Mouse (Mus musculus) embryonic facial prominence, embryonic 13.5 days (tissue): Measurements from ENCODE around the gene Dapp1. TPM values are rescaled to one million over a fixed set of nuclear protein-coding genes. Genes with fewer than 3 reads are reported as not detected.
"Not testable (repeated sequence)": the region's sequence is repeated elsewhere in the genome, so short reads cannot be mapped to it uniquely, and the experiment has no call there.

Experiments
- ATAC-seq: fragments of 200-750 bp; cut with Nextera tagmentation; 2 replicates; pipeline ENCODE4 v1.8.0; 2017; ENCODE audit warnings: low read depth; ENCODE audit not compliant: insufficient number of reproducible peaks, insufficient read depth, low FRiP score, low TSS enrichment
- H3K27ac ChIP-seq: fragments of 300-500 bp; sonication (generic); 2 replicates; pipeline ENCODE4 v1.5.1; 2015; ENCODE audit warnings: moderate library complexity, mild to moderate bottlenecking, inconsistent platforms
- H3K27me3 ChIP-seq: fragments of 300-500 bp; sonication (generic); 2 replicates; pipeline ENCODE4 v1.6.1; 2015; ENCODE audit warnings: mild to moderate bottlenecking, inconsistent platforms
- H3K36me3 ChIP-seq: fragments of 300-500 bp; sonication (generic); 2 replicates; pipeline ENCODE4 v1.6.1; 2015; ENCODE audit warnings: mild to moderate bottlenecking, inconsistent platforms
- H3K4me1 ChIP-seq: fragments of 300-500 bp; sonication (generic); 2 replicates; pipeline ENCODE4 v1.6.1; 2015; ENCODE audit warnings: inconsistent platforms
- H3K4me2 ChIP-seq: fragments of 300-500 bp; sonication (generic); 2 replicates; pipeline ENCODE4 v1.6.1; 2015; ENCODE audit warnings: moderate library complexity, mild to moderate bottlenecking, inconsistent platforms
- H3K4me3 ChIP-seq: fragments of 300-500 bp; sonication (generic); 2 replicates; pipeline ENCODE4 v1.5.1; 2015; ENCODE audit warnings: mild to moderate bottlenecking, inconsistent platforms
- H3K9ac ChIP-seq: fragments of 300-500 bp; sonication (generic); 2 replicates; pipeline ENCODE4 v1.6.1; 2015; ENCODE audit warnings: mild to moderate bottlenecking, inconsistent platforms
- H3K9me3 ChIP-seq: fragments of 300-500 bp; sonication (generic); 2 replicates; pipeline ENCODE4 v1.6.1; 2016; ENCODE audit warnings: inconsistent platforms
- WGBS: fragments of 180-500 bp; shearing (Covaris S2); methylation state at CpG from one replicate; pipeline ENCODE4 v1.1.7; 2015; ENCODE audit warnings: mixed read lengths; 5-methylcytosine and 5-hydroxymethylcytosine counted together
- polyA plus RNA-seq: library from polyadenylated mRNA; unstranded; fragments of >200 nt; fragmentation: Nextera tagmentation; extraction: Ambion mirVana; gene quantifications from 2 replicates; pipeline ENCODE4 v1.2.1, GENCODE M21; 2015

Gene Dapp1
- polyA plus RNA-seq, 1 experiment from 2014 or later: 5.9 TPM

DNA sequence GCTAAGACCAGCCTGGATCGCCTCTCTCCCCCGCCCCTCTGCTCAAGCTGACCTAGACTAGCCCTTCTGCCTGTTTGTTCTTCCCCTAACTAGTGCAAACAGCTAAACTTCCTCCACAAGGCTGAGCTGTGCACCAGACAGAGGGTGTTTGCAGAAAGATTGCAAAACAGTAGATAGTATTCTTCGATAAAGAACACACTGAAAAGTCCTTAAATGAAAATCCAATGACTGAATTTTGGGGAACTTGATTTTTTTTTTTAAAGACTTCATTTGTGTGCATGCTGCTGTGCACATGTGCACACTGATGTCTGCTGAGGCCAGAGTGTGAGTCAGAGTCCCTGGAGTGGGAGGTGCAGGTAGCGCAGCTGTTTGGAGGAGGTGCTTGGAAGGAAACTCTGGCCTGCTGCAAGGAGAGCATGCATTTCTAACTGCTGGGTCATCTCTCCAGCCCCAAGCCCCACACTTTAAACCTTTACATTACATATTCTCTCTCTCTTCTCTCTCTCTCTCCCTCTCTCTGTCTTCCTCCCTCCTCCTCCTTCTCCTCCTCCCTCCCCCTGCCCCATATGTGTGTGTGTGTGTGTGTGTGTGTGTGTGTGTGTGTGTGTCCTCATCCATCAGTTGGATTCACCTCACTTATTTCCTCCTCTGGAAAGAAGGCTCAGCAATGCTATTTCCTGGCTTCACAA is 29.0 kb downstream of the Dapp1 start:
- H3K4me2 ChIP-seq: no peak overlapping the region
- H3K4me3 ChIP-seq: no peak overlapping the region
- no peaks in the 10 kb centered on the region for H3K9me3 ChIP-seq
- peaks cover 33% of the 10 kb centered on the region for H3K4me1 ChIP-seq
- WGBS: 67% methylated on average over 4 of the region's 4 CpGs
- H3K27ac ChIP-seq: peak overlapping the region; percentile 11; the same call in 1 of the 2 replicates
- H3K36me3 ChIP-seq: no peaks in the 10 kb centered on the region
- ATAC-seq: no peak
- H3K9ac ChIP-seq: no peak overlapping the region
- no peaks in the 10 kb centered on the region for H3K27me3 ChIP-seq

DNA sequence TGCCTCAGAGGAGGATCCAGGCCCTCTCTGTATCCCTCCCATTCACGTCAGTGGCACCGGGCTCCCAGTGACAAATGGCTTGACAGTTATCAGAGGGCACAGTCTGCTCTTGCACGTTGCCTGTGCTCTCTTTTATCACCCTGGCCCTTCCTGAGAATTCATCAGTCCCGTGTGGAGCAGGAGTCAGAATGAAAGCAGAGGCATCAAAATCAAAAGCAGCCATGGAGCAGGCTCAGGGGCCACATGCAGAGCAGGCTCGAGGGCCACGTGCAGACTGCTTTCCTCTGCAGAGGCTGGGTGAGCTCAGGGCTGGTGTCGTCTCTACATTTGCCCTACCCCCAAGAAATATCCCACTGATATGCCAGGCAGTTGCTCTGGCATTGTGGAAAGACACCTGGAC is 29.5 kb downstream of the Dapp1 start:
- H3K9me3 ChIP-seq: no peaks in the 10 kb centered on the region
- no peak for ATAC-seq

GRCm38 (mm10) chr3:137951302-137951701 is 30.0 kb downstream of the Dapp1 start:
- not testable (repeated sequence) for H3K4me2 ChIP-seq, H3K9ac ChIP-seq, H3K36me3 ChIP-seq, H3K9me3 ChIP-seq, ATAC-seq, H3K27me3 ChIP-seq, H3K4me3 ChIP-seq, H3K27ac ChIP-seq
- H3K4me1 ChIP-seq: peaks cover 33% of the 10 kb centered on the region
- 83% methylated on average over 3 of the region's 3 CpGs for WGBS

More for the DNA sequence above, 29.5 kb downstream of the Dapp1 start:
- H3K4me3 ChIP-seq: no peak overlapping the region
- H3K36me3 ChIP-seq: no peaks in the 10 kb centered on the region
- H3K4me1 ChIP-seq: peaks cover 33% of the 10 kb centered on the region
- no peak overlapping the region for H3K4me2 ChIP-seq
- no peak overlapping the region for H3K27ac ChIP-seq
- 47% methylated on average over 7 of the region's 7 CpGs for WGBS
- no peaks in the 10 kb centered on the region for H3K27me3 ChIP-seq
- no peak overlapping the region for H3K9ac ChIP-seq

DNA sequence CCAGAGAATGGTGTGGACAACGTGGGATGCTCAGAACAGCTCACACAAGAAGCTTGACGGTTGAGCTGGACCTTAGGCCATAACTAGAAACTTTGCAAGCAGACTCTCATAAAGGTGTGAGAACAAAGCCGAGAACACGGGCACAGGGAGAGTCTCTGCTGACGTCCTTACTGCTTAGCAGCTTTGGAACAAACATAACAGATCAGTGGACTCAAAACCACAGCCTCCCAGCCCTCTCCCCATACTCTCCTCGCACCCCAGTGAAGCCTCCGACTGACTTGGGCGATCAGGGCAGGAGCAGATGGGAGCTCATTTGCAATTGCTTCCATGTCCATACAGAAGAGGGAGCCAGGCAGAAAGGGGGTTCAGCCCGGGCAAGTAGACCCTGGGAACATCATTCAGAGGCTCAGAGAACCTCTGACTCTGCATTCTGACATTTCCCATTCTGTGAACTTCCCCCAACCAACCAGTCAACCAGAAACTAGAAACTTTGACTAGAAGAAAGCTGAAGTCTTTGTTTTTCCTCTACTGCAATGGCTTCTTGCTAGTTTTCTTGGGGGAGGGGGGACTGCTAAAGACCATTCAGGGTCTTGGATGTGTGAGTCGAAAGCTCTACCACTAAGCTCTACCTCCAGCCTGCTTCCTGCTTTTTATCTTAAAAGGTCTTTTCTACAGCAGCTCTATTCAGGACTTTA is 31.0 kb downstream of the Dapp1 start:
- Histone ChIP-seq H3K27ac (no peak overlapping the region), H3K9ac (no peak overlapping the region), H3K4me3 (no peak overlapping the region), H3K36me3 (no peaks in the 10 kb centered on the region), H3K9me3 (no peaks in the 10 kb centered on the region), H3K4me1 (peaks cover 25% of the 10 kb centered on the region), H3K4me2 (no peak overlapping the region), H3K27me3 (no peaks in the 10 kb centered on the region)
- 85% methylated on average over 10 of the region's 10 CpGs for WGBS
- no peak for ATAC-seq

GRCm38 (mm10) chr3:137947525-137947924 is 33.8 kb downstream of the Dapp1 start:
- 77% methylated on average over 4 of the region's 4 CpGs for WGBS
- no peak overlapping the region for H3K27ac ChIP-seq
- H3K4me3 ChIP-seq: no peak overlapping the region
- peaks cover 7% of the 10 kb centered on the region; the same call in 1 of the 2 replicates for H3K4me1 ChIP-seq
- H3K4me2 ChIP-seq: no peak overlapping the region
- ATAC-seq: no peak
- no peak overlapping the region for H3K9ac ChIP-seq
- no peaks in the 10 kb centered on the region for H3K9me3 ChIP-seq
- H3K27me3 ChIP-seq: no peaks in the 10 kb centered on the region
- H3K36me3 ChIP-seq: no peaks in the 10 kb centered on the region

GRCm38 (mm10) chr3:137946827-137947226 is 34.5 kb downstream of the Dapp1 start:
- 88% methylated on average over 3 of the region's 3 CpGs for WGBS
- Histone ChIP-seq H3K4me3 (no peak overlapping the region), H3K4me1 (peaks cover 4% of the 10 kb centered on the region; the same call in 1 of the 2 replicates), H3K36me3 (no peaks in the 10 kb centered on the region), H3K4me2 (no peak overlapping the region), H3K9me3 (no peaks in the 10 kb centered on the region), H3K27me3 (no peaks in the 10 kb centered on the region), H3K27ac (no peak overlapping the region), H3K9ac (no peak overlapping the region)
- no peak for ATAC-seq

DNA sequence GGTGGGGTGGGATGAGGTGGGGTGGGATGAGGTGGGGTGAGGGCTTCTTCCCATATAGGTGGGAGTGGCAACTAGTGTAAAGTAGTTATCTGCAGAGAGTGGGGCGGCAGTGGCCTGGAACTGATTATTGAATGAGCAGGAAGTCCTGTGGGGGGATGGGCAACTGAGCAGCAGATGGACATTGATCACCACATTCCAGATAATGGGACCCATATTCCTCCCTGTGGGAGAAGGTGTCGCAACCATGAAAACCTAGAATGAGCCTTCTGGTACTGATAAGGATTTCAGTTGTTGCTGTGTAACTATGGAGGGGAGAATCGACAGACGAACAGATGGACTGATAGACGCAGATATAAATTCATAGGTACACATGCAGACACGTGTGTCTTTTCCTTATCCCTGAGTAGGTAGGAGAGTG is 37.6 kb downstream of the Dapp1 start:
- Histone ChIP-seq H3K9me3 (no peaks in the 10 kb centered on the region), H3K36me3 (no peaks in the 10 kb centered on the region), H3K4me2 (no peak overlapping the region), H3K9ac (no peak overlapping the region), H3K4me3 (no peak overlapping the region), H3K27me3 (no peaks in the 10 kb centered on the region), H3K27ac (no peak overlapping the region), H3K4me1 (0 out of 2 replicates have a peak, but pooled peaks cover 2% of the 10 kb centered on the region)
- ATAC-seq: no peak
- WGBS: 67% methylated on average over 6 of the region's 6 CpGs

GRCm38 (mm10) chr3:137942098-137942622 is 39.2 kb downstream of the Dapp1 start:
- 0 out of 2 replicates have a peak, but pooled peaks cover 4% of the 10 kb centered on the region for H3K4me1 ChIP-seq
- no peak overlapping the region for H3K27ac ChIP-seq
- no peaks in the 10 kb centered on the region for H3K9me3 ChIP-seq
- H3K36me3 ChIP-seq: no peaks in the 10 kb centered on the region
- H3K9ac ChIP-seq: no peak overlapping the region
- H3K4me2 ChIP-seq: no peak overlapping the region
- no peaks in the 10 kb centered on the region for H3K27me3 ChIP-seq
- no peak overlapping the region for H3K4me3 ChIP-seq
- WGBS: 87% methylated on average over 12 of the region's 12 CpGs
- ATAC-seq: no peak

GRCm38 (mm10) chr3:137941555-137941954 is 39.8 kb downstream of the Dapp1 start:
- no peaks in the 10 kb centered on the region for H3K9me3 ChIP-seq
- ATAC-seq: no peak
- no peaks in the 10 kb centered on the region for H3K36me3 ChIP-seq
- no peak overlapping the region for H3K4me2 ChIP-seq
- no peak overlapping the region for H3K9ac ChIP-seq
- H3K27ac ChIP-seq: no peak overlapping the region
- H3K27me3 ChIP-seq: no peaks in the 10 kb centered on the region
- H3K4me1 ChIP-seq: 0 out of 2 replicates have a peak, but pooled peaks cover 4% of the 10 kb centered on the region
- H3K4me3 ChIP-seq: no peak overlapping the region

GRCm38 (mm10) chr3:137940757-137941156 is 40.6 kb downstream of the Dapp1 start:
- WGBS: 74% methylated on average over 4 of the region's 4 CpGs
- Histone ChIP-seq H3K36me3 (no peaks in the 10 kb centered on the region), H3K4me1 (0 out of 2 replicates have a peak, but pooled peaks cover 4% of the 10 kb centered on the region), H3K4me3 (no peak overlapping the region), H3K27ac (no peak overlapping the region), H3K9ac (no peak overlapping the region), H3K27me3 (no peaks in the 10 kb centered on the region), H3K4me2 (no peak overlapping the region), H3K9me3 (no peaks in the 10 kb centered on the region)
- ATAC-seq: no peak

DNA sequence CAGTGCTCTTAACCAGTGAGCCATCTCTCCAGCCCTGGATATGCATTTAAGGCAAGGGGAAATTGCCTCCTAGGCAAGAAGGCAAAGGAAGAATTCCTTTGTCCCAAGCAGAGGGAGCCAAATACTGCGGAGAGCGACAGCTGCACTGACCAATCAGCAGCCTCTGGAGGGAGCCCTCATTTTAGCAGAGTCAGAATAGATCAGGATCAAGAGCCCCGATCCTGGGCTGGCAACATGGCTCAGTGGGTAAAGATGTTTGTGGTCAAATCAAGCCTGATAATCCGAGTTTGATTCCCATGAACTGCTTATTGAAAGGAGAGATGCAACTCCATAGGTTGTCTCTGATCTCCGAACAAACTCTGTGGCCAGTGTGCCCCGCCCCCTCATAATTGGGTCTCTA is 42.7 kb downstream of the Dapp1 start:
- no peaks in the 10 kb centered on the region for H3K27me3 ChIP-seq
- H3K4me3 ChIP-seq: peak overlapping the region; percentile 13; the same call in 1 of the 2 replicates
- H3K9ac ChIP-seq: no peak overlapping the region
- 38% methylated on average over 6 of the region's 6 CpGs for WGBS
- ATAC-seq: no peak
- no peaks in the 10 kb centered on the region for H3K9me3 ChIP-seq
- no peaks in the 10 kb centered on the region for H3K36me3 ChIP-seq
- no peak overlapping the region for H3K27ac ChIP-seq
- peak overlapping the region; percentile 43 for H3K4me2 ChIP-seq
- 0 out of 2 replicates have a peak, but pooled peaks cover 4% of the 10 kb centered on the region for H3K4me1 ChIP-seq

DNA sequence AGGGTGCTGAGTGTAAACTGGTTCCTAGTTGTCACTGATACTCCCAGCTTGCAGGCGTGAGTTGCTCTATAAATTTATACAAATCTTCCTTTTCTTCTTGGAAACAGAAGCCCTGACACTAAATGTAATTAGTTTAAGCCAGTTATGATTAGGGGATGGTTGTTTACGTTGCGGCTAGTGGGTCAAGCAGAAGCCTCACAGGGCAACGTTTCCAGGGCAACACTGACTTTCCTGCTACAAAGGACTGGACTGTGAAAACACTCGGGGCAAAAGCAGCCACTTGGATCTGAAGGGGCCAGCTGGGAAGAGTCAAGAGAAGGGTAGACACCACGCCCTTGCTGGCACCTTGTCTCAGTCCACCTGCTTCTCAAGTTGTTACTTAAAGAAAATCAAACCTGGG is 44.8 kb downstream of the Dapp1 start:
- no peak overlapping the region for H3K9ac ChIP-seq
- H3K36me3 ChIP-seq: peaks cover 9% of the 10 kb centered on the region
- H3K27ac ChIP-seq: no peak overlapping the region
- H3K9me3 ChIP-seq: no peaks in the 10 kb centered on the region
- H3K4me2 ChIP-seq: no peak overlapping the region
- ATAC-seq: no peak
- WGBS: 33% methylated on average over 6 of the region's 6 CpGs
- H3K27me3 ChIP-seq: no peaks in the 10 kb centered on the region
- H3K4me3 ChIP-seq: no peak overlapping the region
- 0 out of 2 replicates have a peak, but pooled peaks cover 4% of the 10 kb centered on the region for H3K4me1 ChIP-seq
